Mouse (Mus musculus) embryonic facial prominence, embryonic 10.5 days (tissue): ENCODE results near the gene Otud3. TPM values are rescaled to one million over a fixed set of nuclear protein-coding genes. Genes with fewer than 3 reads are reported as not detected.

Experiments
- DNase-seq: peaks from one replicate; pipeline ENCODE4 v3.0.0-alpha.2; 2017; ENCODE audit warnings: low spot score
- H3K27ac ChIP-seq: fragments of 300-500 bp; sonication (generic); replicated peaks from 2 replicates; pipeline ENCODE4 v1.5.1; 2016; ENCODE audit warnings: mild to moderate bottlenecking
- H3K27me3 ChIP-seq: fragments of 300-500 bp; sonication (generic); replicated peaks from 2 replicates; pipeline ENCODE4 v1.6.1; 2016; ENCODE audit warnings: low read depth, mild to moderate bottlenecking; ENCODE audit not compliant: poor library complexity, severe bottlenecking
- H3K36me3 ChIP-seq: fragments of 300-500 bp; sonication (generic); replicated peaks from 2 replicates; pipeline ENCODE4 v1.6.1; 2016; ENCODE audit warnings: mild to moderate bottlenecking, moderate library complexity
- H3K4me1 ChIP-seq: fragments of 300-500 bp; sonication (generic); 2 replicates; pipeline ENCODE4 v1.6.1; 2016
- H3K4me3 ChIP-seq: fragments of 300-500 bp; sonication (generic); 2 replicates; pipeline ENCODE4 v1.5.1; 2016; ENCODE audit warnings: mild to moderate bottlenecking, moderate library complexity
- H3K9me3 ChIP-seq: fragments of 300-500 bp; sonication (generic); 2 replicates; pipeline ENCODE4 v1.6.1; 2016; ENCODE audit warnings: mild to moderate bottlenecking
- WGBS: fragments of 180-500 bp; shearing (Covaris S2); methylation state at CpG from one replicate; pipeline ENCODE4 v1.1.7; 2016; 5-methylcytosine and 5-hydroxymethylcytosine counted together
- polyA plus RNA-seq: library from polyadenylated mRNA; unstranded; fragments of >200 nt; fragmentation: Nextera tagmentation; extraction: Ambion mirVana; gene quantifications from 2 replicates; pipeline ENCODE4 v1.2.1, GENCODE M21; 2016

Gene Otud3
- polyA plus RNA-seq, 1 experiment from 2014 or later = 4.9 TPM

- no peak for DNase-seq
These were observed 50.3 kb downstream of the Otud3 start, which contains the start of gene Pla2g5 for GRCm38 (mm10) chr4:138863344-138863998. TSS of gene Pla2g5 (minus strand) at chr4:138863482.

GRCm38 (mm10) chr4:138859728-138860127 is 54.0 kb downstream of the Otud3 start:
- H3K27me3 ChIP-seq = 0 out of 2 replicates have a peak, but pooled peaks cover 8% of the 10 kb centered on the region
- 9% methylated on average over 13 of the region's 13 CpGs for WGBS
- peaks cover 8% of the 10 kb centered on the region; the same call in 1 of the 2 replicates for H3K4me1 ChIP-seq

More at GRCm38 (mm10) chr4:138863344-138863998, 50.3 kb downstream of the Otud3 start, which contains the start of gene Pla2g5:
- WGBS = 75% methylated on average over 10 of the region's 10 CpGs
- Histone ChIP-seq H3K4me3 (no peak within 1 kb of the TSS), H3K4me1 (peaks cover 21% of the 10 kb centered on the region; the same call in 1 of the 2 replicates), H3K36me3 (no peaks in the 10 kb centered on the region), H3K9me3 (no peaks in the 10 kb centered on the region), H3K27ac (no peak within 1 kb of the TSS), H3K27me3 (0 out of 2 replicates have a peak, but pooled peaks cover 4% of the 10 kb centered on the region)

GRCm38 (mm10) chr4:138859245-138859644 is 54.5 kb downstream of the Otud3 start:
- Histone ChIP-seq H3K36me3 (no peaks in the 10 kb centered on the region), H3K4me3 (peak overlapping the region; percentile 48), H3K27me3 (0 out of 2 replicates have a peak, but pooled peaks cover 8% of the 10 kb centered on the region), H3K27ac (no peak overlapping the region), H3K9me3 (no peaks in the 10 kb centered on the region), H3K4me1 (peaks cover 6% of the 10 kb centered on the region; the same call in 1 of the 2 replicates)
- DNase-seq = peak; percentile 67
- 17% methylated on average over 9 of the region's 9 CpGs for WGBS

More at GRCm38 (mm10) chr4:138859728-138860127, 54.0 kb downstream of the Otud3 start:
- H3K4me3 ChIP-seq = peak overlapping the region; percentile 48
- H3K9me3 ChIP-seq = no peaks in the 10 kb centered on the region
- no peak overlapping the region; the same call in 1 of the 2 replicates for H3K27ac ChIP-seq
- DNase-seq = peak; percentile 89
- no peaks in the 10 kb centered on the region for H3K36me3 ChIP-seq

- H3K9me3 ChIP-seq = no peaks in the 10 kb centered on the region
- H3K27ac ChIP-seq = no peak overlapping the region
- DNase-seq = no peak
- 86% methylated on average over 15 of the region's 15 CpGs for WGBS
- H3K27me3 ChIP-seq = 0 out of 2 replicates have a peak, but pooled peaks cover 8% of the 10 kb centered on the region
- H3K36me3 ChIP-seq = no peaks in the 10 kb centered on the region
- no peak overlapping the region for H3K4me3 ChIP-seq
- H3K4me1 ChIP-seq = peaks cover 6% of the 10 kb centered on the region; the same call in 1 of the 2 replicates
These were observed 55.3 kb downstream of the Otud3 start for GRCm38 (mm10) chr4:138858446-138858845.

GRCm38 (mm10) chr4:138857576-138857975 is 56.2 kb downstream of the Otud3 start:
- H3K36me3 ChIP-seq = no peaks in the 10 kb centered on the region
- 0 out of 2 replicates have a peak, but pooled peaks cover 8% of the 10 kb centered on the region for H3K27me3 ChIP-seq
- no peaks in the 10 kb centered on the region for H3K9me3 ChIP-seq
- peaks cover 6% of the 10 kb centered on the region; the same call in 1 of the 2 replicates for H3K4me1 ChIP-seq
- 93% methylated on average over 10 of the region's 10 CpGs for WGBS
- H3K4me3 ChIP-seq = no peak overlapping the region
- H3K27ac ChIP-seq = no peak overlapping the region
- DNase-seq = no peak

GRCm38 (mm10) chr4:138856491-138856890 is 57.3 kb downstream of the Otud3 start:
- Histone ChIP-seq H3K4me1 (peaks cover 6% of the 10 kb centered on the region; the same call in 1 of the 2 replicates), H3K9me3 (no peaks in the 10 kb centered on the region), H3K27me3 (0 out of 2 replicates have a peak, but pooled peaks cover 8% of the 10 kb centered on the region), H3K27ac (no peak overlapping the region), H3K4me3 (no peak overlapping the region), H3K36me3 (no peaks in the 10 kb centered on the region)
- DNase-seq = peak; percentile 81
- WGBS = 26% methylated on average over 7 of the region's 7 CpGs

GRCm38 (mm10) chr4:138855092-138855632 is 58.6 kb downstream of the Otud3 start:
- Histone ChIP-seq H3K9me3 (no peaks in the 10 kb centered on the region), H3K4me1 (peaks cover 4% of the 10 kb centered on the region; the same call in 1 of the 2 replicates), H3K4me3 (no peak overlapping the region), H3K27me3 (0 out of 2 replicates have a peak, but pooled peaks cover 7% of the 10 kb centered on the region), H3K36me3 (no peaks in the 10 kb centered on the region), H3K27ac (no peak overlapping the region)
- DNase-seq = no peak
- WGBS = 91% methylated on average over 9 of the region's 9 CpGs

GRCm38 (mm10) chr4:138852961-138853360 is 60.8 kb downstream of the Otud3 start:
- H3K4me1 ChIP-seq = no peaks in the 10 kb centered on the region
- no peaks in the 10 kb centered on the region for H3K9me3 ChIP-seq
- no peaks in the 10 kb centered on the region for H3K36me3 ChIP-seq
- H3K4me3 ChIP-seq = no peak overlapping the region
- no peak for DNase-seq
- WGBS = 71% methylated on average over 6 of the region's 6 CpGs
- H3K27me3 ChIP-seq = 0 out of 2 replicates have a peak, but pooled peaks cover 4% of the 10 kb centered on the region
- no peak overlapping the region for H3K27ac ChIP-seq

- 0 out of 2 replicates have a peak, but pooled peaks cover 4% of the 10 kb centered on the region for H3K27me3 ChIP-seq
- H3K36me3 ChIP-seq = no peaks in the 10 kb centered on the region
- H3K4me3 ChIP-seq = no peak overlapping the region
- DNase-seq = peak; percentile 76
- 11% methylated on average over 4 of the region's 4 CpGs for WGBS
- no peak overlapping the region for H3K27ac ChIP-seq
- H3K9me3 ChIP-seq = no peaks in the 10 kb centered on the region
- no peaks in the 10 kb centered on the region for H3K4me1 ChIP-seq
These were observed 62.3 kb downstream of the Otud3 start for GRCm38 (mm10) chr4:138851463-138851862.

Other genes with a start within 250 kb of the Otud3 start
- gene Pla2g2c, start 189.2 kb downstream of the Otud3 start, polyA plus RNA-seq = 0.52 and 0.65 TPM in 2 replicates
- 1.3 and 1.4 TPM in 2 replicates for gene Ubxn10, start 176.8 kb downstream of the Otud3 start, polyA plus RNA-seq
- gene Pla2g2f, start 156.3 kb downstream of the Otud3 start, polyA plus RNA-seq = not detected in 2 replicates
- gene Pla2g2d, start 138.2 kb downstream of the Otud3 start, polyA plus RNA-seq = 0.26 and 0.80 TPM in 2 replicates
- gene Pla2g5, start 50.5 kb downstream of the Otud3 start, polyA plus RNA-seq = 0.34 and 0.60 TPM in 2 replicates
- not detected in 2 replicates for gene Gm13030, start 40.0 kb downstream of the Otud3 start, polyA plus RNA-seq
- gene Pla2g2e, start 36.0 kb downstream of the Otud3 start, polyA plus RNA-seq = not detected in 2 replicates
- gene Rnf186, start 53.2 kb upstream of the Otud3 start, polyA plus RNA-seq = not detected in 2 replicates
- 1.1 and 1.6 TPM in 2 replicates for gene Tmco4, start 58.9 kb upstream of the Otud3 start, polyA plus RNA-seq
- 0.23 and 0.26 TPM in 2 replicates for gene Htr6, start 161.6 kb upstream of the Otud3 start, polyA plus RNA-seq
- gene Nbl1, start 179.0 kb upstream of the Otud3 start, polyA plus RNA-seq = 51.7 and 80.8 TPM in 2 replicates
- 431 and 444 TPM in 2 replicates for gene Minos1, start 217.2 kb upstream of the Otud3 start, polyA plus RNA-seq